Mouse (Mus musculus): Measurements from ENCODE around the gene Gm13420. TPM values are rescaled to one million over a fixed set of nuclear protein-coding genes. Genes with fewer than 3 reads are reported as not detected.

Gene Gm13420
- polyA plus RNA-seq, 1 experiment from 2014 or later: 1.9 TPM

DNA sequence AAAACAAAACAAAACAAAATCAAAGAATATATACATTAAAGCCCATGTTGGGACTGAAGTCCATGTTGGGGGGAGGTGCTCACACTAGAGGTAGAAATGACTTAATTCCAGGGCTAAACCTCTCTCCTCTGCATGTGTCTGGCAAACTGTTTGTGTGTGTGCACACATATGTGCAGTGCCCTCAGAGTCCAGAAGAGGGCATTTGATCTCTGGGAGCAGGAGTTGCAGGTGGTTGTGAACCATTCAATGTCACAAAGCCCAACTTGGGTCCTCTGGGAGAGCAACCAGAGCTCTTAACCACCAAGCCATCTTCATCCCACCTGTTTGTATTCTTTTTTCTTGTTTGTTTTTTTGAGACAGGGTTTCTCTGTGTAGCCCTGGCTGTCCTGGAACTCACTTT lies 18.7 kb upstream of the Gm13420 start:
- Histone ChIP-seq H3K9me3 (ENCODE audit: control insufficient read depth, low read length) (no peaks in the 10 kb centered on the region), H3K4me1 (replicated peaks; ENCODE audit: control insufficient read depth, insufficient read depth, low read length) (0 out of 2 replicates have a peak, but pooled peaks cover 2% of the 10 kb centered on the region), H3K27ac (ENCODE audit: low read length) (no peak overlapping the region), H3K36me3 (ENCODE audit: control insufficient read depth, insufficient read depth, low read length) (no peaks in the 10 kb centered on the region), H3K9ac (ENCODE audit: low read length) (no peak overlapping the region), H3K27me3 (ENCODE audit: control insufficient read depth, insufficient read depth, low read depth, low read length) (no peaks in the 10 kb centered on the region), H3K4me3 (ENCODE audit: low read length) (no peak overlapping the region), H3K4me2 (ENCODE audit: low read depth, low read length) (no peak overlapping the region)
- ATAC-seq (ENCODE audit: low read depth): no peak

DNA sequence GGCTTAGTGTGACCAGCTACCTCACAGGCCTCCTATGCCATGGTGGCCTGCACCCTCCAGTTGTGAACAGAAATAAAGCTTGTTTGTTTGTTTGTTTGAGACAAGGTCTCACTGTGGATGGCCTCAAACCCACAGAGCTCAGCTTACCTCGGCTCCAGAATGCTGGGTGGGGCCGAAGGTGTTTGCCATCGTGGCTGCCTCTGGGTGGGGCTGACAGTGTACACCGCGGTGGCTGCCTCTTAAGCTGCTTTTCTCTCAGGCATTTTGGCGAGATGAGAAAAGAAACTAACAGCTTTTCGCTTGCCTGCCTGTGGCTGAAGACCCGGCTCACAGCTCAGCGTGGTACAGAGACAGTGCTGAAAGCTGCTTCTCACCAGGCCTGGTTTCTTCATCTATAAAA lies 17.4 kb upstream of the Gm13420 start:
- Histone ChIP-seq H3K27ac (ENCODE audit: low read length) (no peak overlapping the region), H3K9ac (ENCODE audit: low read length) (no peak overlapping the region), H3K27me3 (ENCODE audit: control insufficient read depth, insufficient read depth, low read depth, low read length) (no peaks in the 10 kb centered on the region), H3K9me3 (ENCODE audit: control insufficient read depth, low read length) (no peaks in the 10 kb centered on the region), H3K4me3 (ENCODE audit: low read length) (no peak overlapping the region), H3K36me3 (ENCODE audit: control insufficient read depth, insufficient read depth, low read length) (no peaks in the 10 kb centered on the region), H3K4me1 (replicated peaks; ENCODE audit: control insufficient read depth, insufficient read depth, low read length) (0 out of 2 replicates have a peak, but pooled peaks cover 2% of the 10 kb centered on the region), H3K4me2 (ENCODE audit: low read depth, low read length) (no peak overlapping the region)
- no peak for ATAC-seq (ENCODE audit: low read depth)
- 50% methylated on average over 9 of the region's 9 CpGs for WGBS

- Histone ChIP-seq H3K36me3 (ENCODE audit: control insufficient read depth, insufficient read depth, low read length) (no peaks in the 10 kb centered on the region), H3K27me3 (ENCODE audit: control insufficient read depth, insufficient read depth, low read depth, low read length) (no peaks in the 10 kb centered on the region), H3K4me3 (ENCODE audit: low read length) (no peak overlapping the region), H3K4me1 (replicated peaks; ENCODE audit: control insufficient read depth, insufficient read depth, low read length) (0 out of 2 replicates have a peak, but pooled peaks cover 2% of the 10 kb centered on the region), H3K9me3 (ENCODE audit: control insufficient read depth, low read length) (no peaks in the 10 kb centered on the region), H3K27ac (ENCODE audit: low read length) (0 out of 2 replicates have a peak overlapping the region, but pooled peaks have one; percentile 2), H3K9ac (ENCODE audit: low read length) (no peak overlapping the region), H3K4me2 (ENCODE audit: low read depth, low read length) (no peak overlapping the region)
- peak; percentile 59; the same call in 1 of the 2 replicates for ATAC-seq (ENCODE audit: low read depth)
- 41% methylated on average over 11 of the region's 11 CpGs for WGBS
Measured at GRCm38 (mm10) chr2:29767976-29768709, 16.7 kb upstream of the Gm13420 start.

DNA sequence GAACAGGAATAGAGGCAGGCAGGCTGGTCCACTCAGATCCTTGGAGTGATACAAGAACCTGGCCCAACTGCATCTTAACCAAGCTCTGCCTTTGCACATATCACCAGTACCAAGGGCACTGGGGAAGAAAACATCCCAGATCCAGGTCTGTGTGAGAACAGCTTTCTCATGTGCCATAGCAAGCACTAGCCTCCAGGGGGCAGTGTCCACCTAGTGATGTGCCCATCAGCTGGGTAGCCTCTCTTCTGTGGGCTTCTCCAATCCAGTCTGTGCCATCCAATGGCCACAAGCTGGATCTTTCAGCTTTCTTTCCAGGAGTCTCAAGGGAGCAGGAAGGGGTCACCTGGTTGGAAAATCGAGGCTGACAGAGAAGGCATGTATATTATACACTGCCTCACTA lies 13.3 kb upstream of the Gm13420 start:
- Histone ChIP-seq H3K27me3 (ENCODE audit: control insufficient read depth, insufficient read depth, low read depth, low read length) (no peaks in the 10 kb centered on the region), H3K4me2 (ENCODE audit: low read depth, low read length) (no peak overlapping the region), H3K9ac (ENCODE audit: low read length) (no peak overlapping the region), H3K36me3 (ENCODE audit: control insufficient read depth, insufficient read depth, low read length) (no peaks in the 10 kb centered on the region), H3K9me3 (ENCODE audit: control insufficient read depth, low read length) (no peaks in the 10 kb centered on the region), H3K27ac (ENCODE audit: low read length) (no peak overlapping the region), H3K4me3 (ENCODE audit: low read length) (no peak overlapping the region), H3K4me1 (replicated peaks; ENCODE audit: control insufficient read depth, insufficient read depth, low read length) (0 out of 2 replicates have a peak, but pooled peaks cover 2% of the 10 kb centered on the region)
- 0% methylated on average over 1 of the region's 1 CpGs for WGBS
- ATAC-seq (ENCODE audit: low read depth): peak; percentile 58; the same call in 1 of the 2 replicates

DNA sequence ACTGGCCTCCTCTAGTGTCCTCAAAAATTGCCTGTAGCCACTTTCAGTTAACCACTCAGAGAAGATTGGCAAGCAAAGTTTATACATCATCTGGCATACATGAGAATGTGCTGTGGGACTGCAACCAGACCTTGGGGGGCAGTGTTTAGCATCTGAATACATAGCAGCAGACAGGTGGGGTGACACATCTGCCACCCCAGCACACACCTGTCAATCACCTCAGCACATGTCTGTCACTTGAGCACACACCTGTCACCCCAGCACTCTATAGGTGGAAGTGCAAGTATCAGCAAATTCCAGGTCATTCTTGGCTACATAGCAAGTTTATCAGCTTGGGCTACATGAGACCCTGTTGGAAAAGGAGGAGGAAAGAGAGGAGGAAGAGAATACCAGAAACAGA lies 4.2 kb upstream of the Gm13420 start:
- H3K4me2 ChIP-seq (ENCODE audit: low read depth, low read length): no peak overlapping the region

GRCm38 (mm10) chr2:29752397-29752796 lies 912 bp upstream of the Gm13420 start:
- Histone ChIP-seq H3K9me3 (ENCODE audit: control insufficient read depth, low read length) (no peaks in the 10 kb centered on the region), H3K4me1 (replicated peaks; ENCODE audit: control insufficient read depth, insufficient read depth, low read length) (no peaks in the 10 kb centered on the region; the same call in 1 of the 2 replicates), H3K9ac (ENCODE audit: low read length) (no peak overlapping the region), H3K27ac (ENCODE audit: low read length) (no peak overlapping the region), H3K4me3 (ENCODE audit: low read length) (no peak overlapping the region), H3K4me2 (ENCODE audit: low read depth, low read length) (no peak overlapping the region), H3K27me3 (ENCODE audit: control insufficient read depth, insufficient read depth, low read depth, low read length) (peaks cover 29% of the 10 kb centered on the region), H3K36me3 (ENCODE audit: control insufficient read depth, insufficient read depth, low read length) (no peaks in the 10 kb centered on the region)
- WGBS: 82% methylated on average over 5 of the region's 5 CpGs
- ATAC-seq (ENCODE audit: low read depth): no peak

More for the DNA sequence above, 4.2 kb upstream of the Gm13420 start:
- Histone ChIP-seq H3K36me3 (ENCODE audit: control insufficient read depth, insufficient read depth, low read length) (no peaks in the 10 kb centered on the region), H3K9ac (ENCODE audit: low read length) (no peak overlapping the region), H3K27ac (ENCODE audit: low read length) (no peak overlapping the region), H3K27me3 (ENCODE audit: control insufficient read depth, insufficient read depth, low read depth, low read length) (peaks cover 9% of the 10 kb centered on the region), H3K4me1 (replicated peaks; ENCODE audit: control insufficient read depth, insufficient read depth, low read length) (no peaks in the 10 kb centered on the region), H3K9me3 (ENCODE audit: control insufficient read depth, low read length) (no peaks in the 10 kb centered on the region), H3K4me3 (ENCODE audit: low read length) (no peak overlapping the region)
- ATAC-seq (ENCODE audit: low read depth): no peak

GRCm38 (mm10) chr2:29748499-29748898 lies 3.0 kb downstream of the Gm13420 start:
- 83% methylated on average over 4 of the region's 4 CpGs for WGBS
- Histone ChIP-seq H3K9ac (ENCODE audit: low read length) (no peak overlapping the region), H3K9me3 (ENCODE audit: control insufficient read depth, low read length) (no peaks in the 10 kb centered on the region), H3K4me2 (ENCODE audit: low read depth, low read length) (no peak overlapping the region), H3K4me1 (replicated peaks; ENCODE audit: control insufficient read depth, insufficient read depth, low read length) (no peaks in the 10 kb centered on the region; the same call in 1 of the 2 replicates), H3K27me3 (ENCODE audit: control insufficient read depth, insufficient read depth, low read depth, low read length) (peaks cover 40% of the 10 kb centered on the region), H3K4me3 (ENCODE audit: low read length) (no peak overlapping the region), H3K27ac (ENCODE audit: low read length) (no peak overlapping the region), H3K36me3 (ENCODE audit: control insufficient read depth, insufficient read depth, low read length) (no peaks in the 10 kb centered on the region)
- no peak for ATAC-seq (ENCODE audit: low read depth)

- Histone ChIP-seq H3K9me3 (ENCODE audit: control insufficient read depth, low read length) (no peaks in the 10 kb centered on the region), H3K27me3 (ENCODE audit: control insufficient read depth, insufficient read depth, low read depth, low read length) (peaks cover 40% of the 10 kb centered on the region), H3K4me3 (ENCODE audit: low read length) (no peak overlapping the region), H3K4me2 (ENCODE audit: low read depth, low read length) (no peak overlapping the region), H3K36me3 (ENCODE audit: control insufficient read depth, insufficient read depth, low read length) (no peaks in the 10 kb centered on the region), H3K9ac (ENCODE audit: low read length) (no peak overlapping the region), H3K27ac (ENCODE audit: low read length) (no peak overlapping the region), H3K4me1 (replicated peaks; ENCODE audit: control insufficient read depth, insufficient read depth, low read length) (no peaks in the 10 kb centered on the region; the same call in 1 of the 2 replicates)
- 64% methylated on average over 5 of the region's 5 CpGs for WGBS
- ATAC-seq (ENCODE audit: low read depth): no peak
Measured at GRCm38 (mm10) chr2:29747852-29748251, 3.6 kb downstream of the Gm13420 start.

DNA sequence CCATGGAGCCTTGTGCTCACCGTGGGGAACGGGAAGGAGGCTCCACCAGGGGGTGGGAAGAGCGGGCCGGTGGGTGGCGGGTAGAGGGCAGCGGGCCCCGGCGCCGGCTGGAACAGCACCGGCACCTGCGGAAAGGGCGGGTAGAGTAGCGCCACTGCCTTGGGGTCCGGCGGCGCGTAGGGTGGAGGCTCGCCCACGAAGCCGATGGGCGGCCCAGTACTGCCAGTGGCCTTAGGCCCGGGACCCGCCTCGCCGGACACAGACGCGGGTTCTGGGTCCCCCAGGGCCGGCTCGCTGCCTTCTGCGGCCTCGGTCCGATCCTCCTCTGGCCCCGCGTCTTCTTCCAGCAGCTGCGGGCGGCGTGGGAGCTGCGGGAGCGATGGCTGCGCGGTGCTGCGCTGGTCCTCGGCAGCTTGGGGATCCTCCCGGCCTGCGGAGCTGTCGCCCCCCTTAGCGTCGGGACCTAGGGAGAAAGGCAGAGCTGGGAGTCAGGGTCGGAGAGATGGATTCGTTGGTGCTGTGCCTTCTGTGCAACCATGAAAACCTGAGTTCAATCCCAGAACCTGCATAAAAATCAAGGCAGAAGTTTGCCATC lies 4.2 kb downstream of the Gm13420 start:
- Histone ChIP-seq H3K27me3 (ENCODE audit: control insufficient read depth, insufficient read depth, low read depth, low read length) (peaks cover 38% of the 10 kb centered on the region), H3K4me1 (replicated peaks; ENCODE audit: control insufficient read depth, insufficient read depth, low read length) (no peaks in the 10 kb centered on the region; the same call in 1 of the 2 replicates), H3K4me3 (ENCODE audit: low read length) (peak overlapping the region; percentile 23), H3K9ac (ENCODE audit: low read length) (peak overlapping the region; percentile 19), H3K36me3 (ENCODE audit: control insufficient read depth, insufficient read depth, low read length) (no peaks in the 10 kb centered on the region), H3K9me3 (ENCODE audit: control insufficient read depth, low read length) (no peaks in the 10 kb centered on the region), H3K27ac (ENCODE audit: low read length) (no peak overlapping the region), H3K4me2 (ENCODE audit: low read depth, low read length) (peak overlapping the region; percentile 49)
- no peak for ATAC-seq (ENCODE audit: low read depth)
- 9% methylated on average over 44 of the region's 50 CpGs for WGBS

Measured in lung, embryonic 16.5 days (tissue).